Mouse (Mus musculus): ENCODE data around the gene Cggbp1.

DNA sequence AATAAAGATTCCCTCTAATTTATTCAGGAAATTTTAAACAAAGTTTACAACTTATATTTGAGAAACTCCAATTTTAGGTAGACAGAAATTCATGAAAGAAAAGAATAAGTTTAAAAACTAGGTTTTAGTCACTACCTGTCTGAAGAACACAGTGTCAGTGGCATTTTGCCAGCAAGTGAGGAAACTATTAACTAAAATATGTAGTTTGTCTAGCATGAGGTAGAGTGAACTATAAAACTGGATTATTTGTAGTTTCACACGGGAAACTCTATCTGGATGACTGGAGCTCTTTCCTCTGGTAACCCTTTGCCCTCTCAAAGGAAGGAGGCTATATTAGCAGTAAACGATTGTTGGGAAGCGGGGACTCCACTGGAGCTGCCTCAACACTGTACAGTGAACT lies 48.8 kb upstream of the Cggbp1 start:
- TF ChIP-seq CTCF (IDR thresholded peaks at IDR 0.05; ENCODE audit: insufficient read depth, low read depth, low read length) (no peak), POLR2A (IDR thresholded peaks at IDR 0.05; ENCODE audit: insufficient read depth, low read depth, low read length) (no peak)

Data from olfactory bulb, adult 2 months (tissue).